Mouse (Mus musculus): ENCODE results near the gene Rsph3b. TPM values are rescaled to one million over a fixed set of nuclear protein-coding genes. Genes with fewer than 3 reads are reported as not detected.
A peak's percentile ranks its signal among the peaks of the same experiment; 100 is the strongest.
"Not testable (repeated sequence)": the region's sequence is repeated elsewhere in the genome, so short reads cannot be mapped to it uniquely, and the experiment has no call there.

Gene Rsph3b
- polyA plus RNA-seq (2015; fragmentation: Nextera tagmentation; extraction: Ambion mirVana): 38.9 and 42.0 TPM in 2 replicates

DNA sequence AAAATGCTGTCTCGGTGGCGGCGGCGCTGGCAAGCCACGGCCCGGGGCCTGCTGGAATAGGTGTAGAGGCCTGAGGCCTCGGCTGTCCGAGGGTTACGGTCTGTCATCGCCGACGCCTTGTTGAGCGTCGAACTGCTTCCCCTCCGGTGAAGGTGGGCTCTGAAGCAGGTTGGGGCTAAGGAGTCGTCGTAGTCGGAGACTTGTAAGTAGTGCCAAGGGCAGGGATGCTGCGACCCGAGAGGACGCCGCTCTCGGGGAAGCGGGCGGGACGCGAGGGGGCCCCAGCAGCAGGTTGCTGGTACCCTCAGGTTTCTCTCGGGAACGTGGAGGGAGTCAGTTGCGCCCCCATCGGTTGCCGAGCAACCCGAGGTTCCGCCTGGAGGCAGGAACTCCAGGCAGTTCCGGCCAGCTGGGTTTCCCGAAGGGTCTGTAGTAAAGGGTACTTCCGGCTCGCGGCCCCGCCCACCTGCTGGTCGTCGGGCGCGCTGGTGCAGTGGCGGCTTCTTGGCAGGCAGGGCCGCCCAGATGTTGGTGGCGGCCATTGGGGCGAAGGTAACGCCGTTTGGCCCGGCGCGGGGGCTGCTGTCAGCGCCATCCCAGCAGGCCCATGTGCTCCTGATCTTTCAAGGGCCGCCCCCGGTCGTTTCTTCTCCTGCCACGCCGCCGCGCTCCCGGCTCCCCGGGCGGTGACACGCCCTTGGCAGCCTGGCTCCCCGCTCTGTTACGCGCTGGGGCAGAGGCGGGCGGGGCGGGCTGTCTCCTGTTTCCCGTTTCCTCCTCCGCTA, at the start of gene Rsph3b:
Gene Rsph3b, minus strand, starts transcription at position 699 of the 785 bp plus-strand sequence.
- peak within 1 kb of the TSS; percentile 88 for H3K27ac ChIP-seq
- H3K9ac ChIP-seq: peak within 1 kb of the TSS; percentile 56
- H3K9me3 ChIP-seq; H3K4me1 ChIP-seq (replicated peaks); H3K36me3 ChIP-seq; H3K27me3 ChIP-seq (replicated peaks): not testable (repeated sequence)
- ATAC-seq: peak; percentile 97
- under 1% methylated on average over 73 of the region's 73 CpGs for WGBS
- H3K4me2 ChIP-seq (replicated peaks): peak within 1 kb of the TSS; percentile 61
- H3K4me3 ChIP-seq (replicated peaks): peak within 1 kb of the TSS; percentile 61

DNA sequence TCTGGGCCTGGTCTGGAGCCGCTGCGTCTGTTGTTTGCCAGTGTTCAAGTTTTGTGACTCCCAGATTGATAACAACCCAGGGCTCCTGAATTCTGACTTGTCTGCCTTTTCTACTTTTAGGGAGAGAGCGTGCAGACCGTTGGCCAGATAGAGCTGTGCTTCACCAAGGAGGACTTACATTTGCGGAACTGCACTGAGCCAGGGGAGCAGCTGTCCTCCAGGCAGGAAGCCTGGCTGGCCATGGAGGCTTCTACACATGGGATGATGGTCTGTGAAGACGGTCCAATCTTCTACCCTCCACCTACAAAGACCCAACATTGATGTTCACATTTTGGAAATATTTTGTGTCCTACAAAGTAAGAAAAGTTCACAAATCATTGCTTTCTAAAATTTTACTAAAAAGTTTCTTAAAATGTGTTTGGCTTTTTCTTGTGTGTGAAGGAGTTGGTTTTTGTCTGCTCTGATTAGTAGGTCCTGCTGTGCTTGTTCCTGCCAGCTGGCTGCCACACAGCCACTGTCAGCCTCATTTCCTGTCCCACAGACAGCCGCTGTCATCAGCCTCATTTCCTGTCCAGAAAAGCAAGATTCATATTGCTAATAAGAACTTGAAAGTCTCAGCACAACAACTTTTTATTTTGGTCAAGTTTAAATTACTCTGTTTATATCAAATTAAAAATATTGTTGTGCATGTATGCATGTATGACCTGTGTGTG, 49.5 kb upstream of the Rsph3b start:
- not testable (repeated sequence) for H3K4me3 ChIP-seq (replicated peaks); H3K4me1 ChIP-seq (replicated peaks); H3K9ac ChIP-seq; H3K36me3 ChIP-seq; H3K4me2 ChIP-seq (replicated peaks); ATAC-seq; H3K27ac ChIP-seq; H3K9me3 ChIP-seq; H3K27me3 ChIP-seq (replicated peaks)
- 77% methylated on average over 1 of the region's 7 CpGs for WGBS

DNA sequence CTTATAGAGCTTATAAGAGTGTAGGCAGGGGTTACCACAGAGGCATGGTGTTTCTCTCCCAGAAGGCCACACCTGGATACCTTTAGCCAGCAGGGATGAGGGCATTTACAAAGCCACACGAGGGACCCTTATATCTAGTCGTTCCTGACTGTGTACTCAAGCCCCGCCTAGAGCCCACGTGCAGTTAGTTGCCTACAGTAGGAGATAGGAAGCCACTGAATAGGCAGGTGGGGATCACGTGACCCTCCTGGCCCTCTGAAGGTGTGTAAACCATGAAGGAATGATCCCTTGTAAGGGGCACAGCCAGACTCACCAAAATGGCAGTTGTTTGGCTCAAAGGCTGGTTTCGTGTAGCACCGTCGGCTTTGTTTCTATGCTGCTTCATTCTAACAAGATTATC, 48.3 kb upstream of the Rsph3b start:
- H3K4me2 ChIP-seq (replicated peaks); H3K4me1 ChIP-seq (replicated peaks); H3K9me3 ChIP-seq; H3K4me3 ChIP-seq (replicated peaks); H3K27ac ChIP-seq; ATAC-seq; H3K27me3 ChIP-seq (replicated peaks); H3K9ac ChIP-seq; H3K36me3 ChIP-seq: not testable (repeated sequence)
- WGBS: 81% methylated on average over 8 of the region's 8 CpGs

DNA sequence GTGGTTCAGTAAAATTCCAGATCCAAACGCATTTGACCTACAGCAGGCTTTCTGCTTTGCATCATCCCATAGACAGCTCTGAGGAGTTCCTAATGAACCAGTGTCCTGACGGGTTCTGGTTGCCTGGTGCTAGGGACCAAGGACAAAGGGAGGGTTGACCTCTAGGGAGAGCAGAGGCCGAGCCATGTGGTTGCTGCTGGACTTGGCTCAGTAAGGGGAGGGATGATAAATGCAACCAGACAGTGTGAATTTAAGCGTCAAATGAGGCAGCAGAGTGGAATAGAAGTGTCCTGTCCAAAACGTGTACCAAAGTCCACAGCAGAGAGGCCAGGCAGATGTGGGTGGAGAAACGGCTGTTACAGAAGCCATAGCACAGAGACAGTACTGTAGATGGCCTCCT, 47.0 kb upstream of the Rsph3b start:
- H3K4me1 ChIP-seq (replicated peaks); ATAC-seq; H3K27ac ChIP-seq; H3K9ac ChIP-seq; H3K4me2 ChIP-seq (replicated peaks); H3K36me3 ChIP-seq; H3K27me3 ChIP-seq (replicated peaks); H3K9me3 ChIP-seq; H3K4me3 ChIP-seq (replicated peaks): not testable (repeated sequence)
- no CpG with 5 or more reads among the region's 6 CpGs for WGBS

DNA sequence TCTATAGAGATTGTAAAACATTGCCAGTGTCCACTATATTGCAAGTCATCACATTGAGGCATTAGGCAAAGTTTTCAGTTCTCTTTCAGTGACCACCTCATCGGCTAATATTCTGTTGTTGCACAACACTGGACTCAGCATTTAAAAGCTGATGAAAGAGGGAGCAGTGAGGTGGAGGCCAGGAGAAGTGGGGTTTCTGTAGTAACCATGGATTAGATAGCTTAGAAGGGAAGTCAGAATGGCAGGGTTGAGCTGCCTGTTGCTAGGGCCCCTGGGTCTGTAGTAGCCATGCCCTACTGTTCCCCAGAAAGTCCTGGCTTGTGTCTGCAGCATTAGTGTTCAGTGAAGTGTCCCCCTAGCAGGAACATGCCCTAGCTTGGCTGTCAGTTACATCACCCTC, 37.6 kb upstream of the Rsph3b start:
- H3K27me3 ChIP-seq (replicated peaks); H3K36me3 ChIP-seq; ATAC-seq; H3K4me2 ChIP-seq (replicated peaks); H3K9ac ChIP-seq; H3K4me1 ChIP-seq (replicated peaks); H3K4me3 ChIP-seq (replicated peaks); H3K27ac ChIP-seq; H3K9me3 ChIP-seq: not testable (repeated sequence)
- WGBS: 97% methylated on average over 1 of the region's 1 CpGs

DNA sequence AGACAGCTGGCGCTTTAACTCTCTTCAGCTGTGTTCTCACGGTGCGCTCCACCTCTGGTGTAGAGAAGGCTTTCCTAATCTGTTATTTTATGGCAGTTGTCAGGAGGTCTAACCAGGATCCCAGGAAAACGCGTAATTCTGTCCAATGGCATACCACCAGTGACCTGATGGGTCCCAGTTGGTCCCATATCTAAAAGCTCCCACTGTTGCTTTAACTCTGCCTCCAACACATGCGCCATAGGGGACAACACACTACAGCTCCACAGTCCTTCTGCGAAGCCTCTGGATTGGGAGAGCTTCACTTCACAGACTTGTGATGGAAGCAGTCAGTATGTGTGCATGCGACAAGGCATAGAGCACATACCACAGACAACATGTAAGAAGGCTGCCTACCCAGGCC, 31.7 kb upstream of the Rsph3b start:
- WGBS: 90% methylated on average over 5 of the region's 8 CpGs
- H3K4me3 ChIP-seq (replicated peaks); H3K4me1 ChIP-seq (replicated peaks); H3K27me3 ChIP-seq (replicated peaks); ATAC-seq; H3K4me2 ChIP-seq (replicated peaks); H3K27ac ChIP-seq; H3K36me3 ChIP-seq; H3K9me3 ChIP-seq; H3K9ac ChIP-seq: not testable (repeated sequence)

DNA sequence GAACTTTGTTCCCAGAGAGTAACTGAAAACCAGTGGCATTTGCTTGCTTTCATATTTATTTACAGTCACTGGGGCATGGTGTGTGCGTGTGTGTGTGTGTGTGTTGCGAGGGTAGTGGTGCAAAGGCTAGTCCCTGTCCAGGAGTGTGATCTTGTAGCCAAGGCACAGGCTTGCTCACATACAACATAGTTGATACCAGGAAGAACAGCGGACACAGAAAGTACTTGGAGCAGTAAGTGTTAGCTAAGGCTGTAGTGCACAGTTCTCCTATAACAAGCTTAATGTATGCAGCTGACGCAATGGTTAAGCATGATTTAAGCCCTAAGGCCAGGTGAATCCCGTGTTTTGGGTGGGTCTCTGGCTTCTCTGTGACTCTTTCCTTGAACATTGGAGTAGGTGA, 30.9 kb upstream of the Rsph3b start:
- Histone ChIP-seq H3K4me2 (replicated peaks) (peak overlapping the region; percentile 57), H3K9ac (peak overlapping the region; percentile 62; the same call in 1 of the 2 replicates), H3K4me3 (replicated peaks) (peak overlapping the region; percentile 54)
- ATAC-seq: peak; percentile 6; the same call in 1 of the 2 replicates
- H3K4me1 ChIP-seq (replicated peaks); H3K9me3 ChIP-seq; H3K27me3 ChIP-seq (replicated peaks); H3K27ac ChIP-seq; H3K36me3 ChIP-seq: not testable (repeated sequence)
- WGBS: 12% methylated on average over 5 of the region's 5 CpGs

DNA sequence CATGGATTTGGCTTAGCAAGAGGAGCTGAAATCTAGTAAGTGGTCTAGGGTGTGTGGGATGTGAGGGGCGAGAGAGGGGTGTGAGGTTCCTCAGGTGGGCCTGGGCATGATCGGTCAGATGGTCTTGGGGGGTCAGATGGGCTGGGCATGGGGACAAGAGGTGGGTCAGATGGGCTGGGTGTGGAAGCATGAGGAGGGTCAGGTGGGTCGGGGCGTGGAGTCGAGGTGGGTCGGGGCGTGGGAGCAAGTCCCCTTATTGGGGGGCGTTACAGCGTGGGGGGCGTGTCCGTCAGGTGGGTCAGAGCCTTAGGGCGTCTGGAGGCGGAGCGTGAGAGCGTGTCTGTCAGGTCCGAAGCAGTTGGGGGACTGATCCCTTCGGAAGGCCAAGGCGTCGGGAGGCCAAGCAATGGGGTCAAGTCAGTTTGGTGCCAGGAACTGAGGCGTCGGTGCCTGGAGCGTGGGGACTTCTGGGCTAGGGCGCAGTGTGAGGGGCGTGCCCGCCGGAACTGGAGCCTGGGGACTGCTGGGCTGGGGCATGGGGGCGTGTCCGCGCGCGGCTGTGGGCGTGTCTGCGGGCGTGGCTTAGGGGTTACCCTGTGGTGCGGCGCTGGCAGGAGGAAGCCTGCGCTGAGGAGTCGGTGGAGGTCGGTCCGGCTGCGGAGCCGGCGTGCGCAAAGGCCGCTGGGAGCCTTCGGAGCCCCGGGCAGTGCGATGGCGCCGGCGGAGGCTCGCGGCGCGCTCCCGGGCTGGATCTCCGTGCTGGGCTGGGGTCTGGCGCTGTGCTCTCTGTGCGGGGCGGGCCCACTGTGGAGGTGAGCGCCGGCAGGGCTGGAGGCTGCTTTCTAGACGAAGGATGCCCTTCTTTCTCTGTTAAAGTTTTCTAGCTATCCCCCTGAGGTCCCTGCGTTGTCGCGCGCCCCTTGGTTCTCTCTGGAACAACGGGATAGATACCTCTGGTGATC, 30.1 kb upstream of the Rsph3b start, which contains the start of gene Gm49721:
Gene Gm49721, plus strand, starts transcription at position 618 of the 962 bp plus-strand sequence.
- H3K27me3 ChIP-seq (replicated peaks); H3K4me1 ChIP-seq (replicated peaks); H3K36me3 ChIP-seq; H3K9me3 ChIP-seq: not testable (repeated sequence)
- 1% methylated on average over 43 of the region's 68 CpGs for WGBS
- Histone ChIP-seq H3K4me3 (replicated peaks) (peak within 1 kb of the TSS; percentile 54), H3K9ac (peak within 1 kb of the TSS; percentile 62), H3K27ac (0 out of 2 replicates have a peak within 1 kb of the TSS, but pooled peaks have one; percentile 36), H3K4me2 (replicated peaks) (peak within 1 kb of the TSS; percentile 57)
- ATAC-seq: peak; percentile 99

DNA sequence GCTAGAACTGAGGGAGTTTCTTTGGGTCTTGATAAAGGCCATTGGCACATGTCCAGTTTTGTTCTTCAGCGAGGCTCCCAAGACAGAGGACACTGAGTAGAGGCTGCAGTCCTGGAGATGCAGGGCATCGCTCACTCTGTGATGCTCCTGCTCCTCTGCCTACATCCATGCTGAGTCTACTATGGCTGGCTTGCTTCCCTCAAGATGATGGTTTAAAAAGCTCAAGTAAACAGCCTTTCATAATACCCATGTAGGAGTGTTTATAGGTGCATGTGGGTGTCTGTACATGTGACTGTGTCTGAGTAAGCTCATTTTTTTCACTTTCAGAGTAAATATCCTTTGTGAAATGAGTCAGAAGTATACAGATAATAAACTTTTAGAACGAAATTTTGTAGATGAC, 26.5 kb upstream of the Rsph3b start:
- H3K27ac ChIP-seq; H3K9me3 ChIP-seq; ATAC-seq; H3K4me1 ChIP-seq (replicated peaks); H3K9ac ChIP-seq; H3K27me3 ChIP-seq (replicated peaks); H3K4me2 ChIP-seq (replicated peaks); H3K4me3 ChIP-seq (replicated peaks); H3K36me3 ChIP-seq: not testable (repeated sequence)
- WGBS: 55% methylated on average over 3 of the region's 3 CpGs

DNA sequence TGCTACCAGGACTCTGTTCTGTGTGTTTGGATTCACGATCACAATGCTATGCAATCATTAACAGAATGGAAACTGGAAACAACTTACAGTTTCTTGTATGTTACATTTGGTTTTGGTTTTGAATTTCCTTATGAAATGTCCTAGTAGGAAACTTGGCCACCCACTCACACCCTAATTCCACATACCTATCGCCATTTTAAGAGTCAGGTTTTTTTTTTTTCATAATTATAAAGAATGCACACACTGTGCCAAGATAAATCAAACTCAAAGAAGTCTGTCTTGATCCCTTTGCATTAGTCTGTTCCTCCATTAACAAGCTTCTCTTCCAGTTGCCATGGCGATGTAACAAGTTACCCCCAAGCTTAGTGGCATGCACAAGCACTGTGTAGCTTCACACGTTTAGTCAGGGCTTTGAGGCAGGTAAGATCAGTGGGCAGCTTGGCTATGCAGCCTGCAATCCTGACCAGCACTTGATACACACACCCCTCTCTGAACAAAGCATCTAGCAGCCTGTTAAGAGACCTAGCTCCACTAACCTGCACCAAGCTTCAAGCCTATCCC, 24.4 kb upstream of the Rsph3b start:
- H3K4me3 ChIP-seq (replicated peaks); H3K27me3 ChIP-seq (replicated peaks); H3K27ac ChIP-seq; ATAC-seq; H3K9me3 ChIP-seq; H3K9ac ChIP-seq; H3K4me2 ChIP-seq (replicated peaks); H3K36me3 ChIP-seq; H3K4me1 ChIP-seq (replicated peaks): not testable (repeated sequence)
- WGBS: 67% methylated on average over 4 of the region's 4 CpGs

DNA sequence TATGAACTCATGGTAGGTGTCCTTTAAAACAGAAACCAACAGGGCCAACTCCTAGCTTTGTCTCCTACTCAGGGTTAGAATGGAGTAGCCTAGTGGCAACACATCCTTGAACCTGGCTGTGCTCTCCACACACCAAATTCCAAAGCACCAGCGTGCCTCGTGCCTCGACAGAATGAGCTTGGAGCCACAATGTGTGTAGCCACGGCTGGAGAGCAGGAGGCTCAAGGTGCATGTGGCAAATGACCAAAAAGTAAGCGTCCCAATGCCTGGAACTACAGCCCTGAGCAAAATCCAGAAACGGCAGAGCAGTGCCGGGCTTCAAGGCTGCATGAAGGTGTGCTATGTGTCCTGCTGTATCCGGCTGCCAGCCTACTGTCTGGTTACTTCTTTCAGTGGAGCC, 22.8 kb upstream of the Rsph3b start:
- not testable (repeated sequence) for H3K36me3 ChIP-seq; H3K4me3 ChIP-seq (replicated peaks); H3K4me1 ChIP-seq (replicated peaks); ATAC-seq; H3K9me3 ChIP-seq; H3K27ac ChIP-seq; H3K4me2 ChIP-seq (replicated peaks); H3K27me3 ChIP-seq (replicated peaks); H3K9ac ChIP-seq
- WGBS: 78% methylated on average over 8 of the region's 8 CpGs

DNA sequence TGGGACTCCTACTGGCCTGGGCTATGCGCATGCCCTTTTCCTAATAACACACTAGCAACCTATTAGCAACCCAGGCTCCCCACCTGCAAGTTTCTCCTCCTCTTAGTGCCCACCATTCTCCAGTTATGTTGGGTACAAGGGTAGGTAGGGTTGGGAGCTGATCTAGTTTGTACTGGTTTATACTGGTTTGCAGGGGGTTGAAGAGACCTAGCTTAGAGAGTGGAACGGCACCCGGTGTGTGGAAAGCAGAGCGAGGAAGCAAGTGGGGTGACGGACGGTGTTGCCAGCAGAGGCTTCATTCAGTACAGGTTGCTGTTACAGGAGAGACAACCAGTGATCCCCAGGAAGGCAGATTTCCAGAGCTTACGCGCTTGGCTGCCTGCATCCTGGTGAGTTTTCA, 21.9 kb upstream of the Rsph3b start, which contains the start of gene Rnaset2b:
Gene Rnaset2b, plus strand, starts transcription at position 301 of the 400 bp plus-strand sequence.
- 86% methylated on average over 1 of the region's 8 CpGs for WGBS
- H3K4me3 ChIP-seq (replicated peaks); H3K27ac ChIP-seq; H3K9ac ChIP-seq; H3K36me3 ChIP-seq; H3K4me1 ChIP-seq (replicated peaks); H3K27me3 ChIP-seq (replicated peaks); ATAC-seq; H3K9me3 ChIP-seq; H3K4me2 ChIP-seq (replicated peaks): not testable (repeated sequence)
